Mouse (Mus musculus): ENCODE measurements around the gene Terb2.
"Not testable (repeated sequence)": the region's sequence is repeated elsewhere in the genome, so short reads cannot be mapped to it uniquely, and the experiment has no call there.

Terb2 gene

GRCm38 (mm10) chr2:122161542-122161941 is 24.5 kb upstream of the Terb2 start:
- peak; percentile 14 for DNase-seq (ENCODE audit: extremely low spot score)

DNA sequence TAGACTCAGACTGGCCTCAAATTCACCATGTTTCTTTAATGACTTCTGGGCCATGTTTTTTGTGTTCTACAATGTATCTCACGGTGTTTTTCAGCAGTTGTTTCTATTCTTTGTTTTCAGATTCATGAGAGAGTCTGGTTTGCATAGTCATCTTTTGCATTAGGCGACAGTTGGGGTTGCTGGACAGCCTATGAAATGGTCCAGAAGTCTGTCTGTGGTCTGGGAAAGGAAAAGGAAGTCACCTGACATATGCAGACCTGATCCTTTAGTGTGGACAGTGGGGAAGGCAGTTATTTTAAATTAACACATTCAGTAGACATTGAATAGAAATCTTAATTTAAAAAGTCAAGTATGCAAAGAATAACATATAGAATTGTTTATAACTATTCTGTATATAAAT is 23.5 kb upstream of the Terb2 start:
- DNase-seq (ENCODE audit: extremely low spot score) = no peak

- DNase-seq (ENCODE audit: extremely low spot score) = no peak
Measured at GRCm38 (mm10) chr2:122163430-122164195, 22.5 kb upstream of the Terb2 start.

- DNase-seq (ENCODE audit: extremely low spot score) = no peak
Measured at GRCm38 (mm10) chr2:122164293-122164692, 21.8 kb upstream of the Terb2 start.

GRCm38 (mm10) chr2:122171292-122171691 is 14.8 kb upstream of the Terb2 start:
- no peak for DNase-seq (ENCODE audit: extremely low spot score)

DNA sequence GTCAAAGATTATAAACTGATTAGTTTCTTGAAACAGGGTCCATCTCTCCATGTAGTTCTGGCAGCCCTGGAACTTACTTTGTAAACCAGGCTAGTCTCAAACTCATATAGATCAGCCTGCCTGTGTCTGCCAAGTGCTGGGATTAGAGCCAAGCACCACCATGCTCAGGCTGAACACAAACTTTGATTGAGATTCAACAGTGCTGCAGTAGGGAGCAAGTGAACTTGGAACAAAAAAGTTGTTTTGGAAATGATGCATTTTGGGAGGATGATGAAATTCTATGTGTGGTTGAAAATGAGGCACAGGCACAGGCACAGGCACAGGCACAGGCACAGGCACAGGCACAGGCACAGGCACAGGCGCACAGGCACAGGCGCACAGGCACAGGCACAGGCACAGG is 13.9 kb upstream of the Terb2 start:
- DNase-seq (ENCODE audit: extremely low spot score) = no peak

GRCm38 (mm10) chr2:122180051-122180822 is 5.8 kb upstream of the Terb2 start:
- no peak for DNase-seq (ENCODE audit: extremely low spot score)

DNA sequence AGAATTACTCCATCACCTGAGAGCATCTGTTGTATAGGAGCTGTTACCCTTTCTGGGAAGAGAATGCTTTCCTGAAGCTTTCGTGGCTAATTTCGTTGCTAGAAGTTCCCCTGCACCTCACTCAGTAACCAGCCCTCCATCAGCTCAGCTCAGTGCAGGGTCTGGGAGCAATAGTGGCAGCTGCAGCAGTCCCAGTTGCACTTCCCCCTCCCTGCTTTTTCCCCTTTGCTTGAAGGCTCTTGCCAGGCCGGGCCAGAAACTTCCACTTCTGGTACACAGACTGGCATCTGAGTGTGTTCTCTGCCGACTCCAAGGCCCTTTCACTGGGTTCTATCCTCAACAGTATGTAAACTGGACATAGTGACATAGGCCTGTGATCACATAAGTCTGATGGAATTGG is 986 bp upstream of the Terb2 start:
- no peak for DNase-seq (ENCODE audit: extremely low spot score)

DNA sequence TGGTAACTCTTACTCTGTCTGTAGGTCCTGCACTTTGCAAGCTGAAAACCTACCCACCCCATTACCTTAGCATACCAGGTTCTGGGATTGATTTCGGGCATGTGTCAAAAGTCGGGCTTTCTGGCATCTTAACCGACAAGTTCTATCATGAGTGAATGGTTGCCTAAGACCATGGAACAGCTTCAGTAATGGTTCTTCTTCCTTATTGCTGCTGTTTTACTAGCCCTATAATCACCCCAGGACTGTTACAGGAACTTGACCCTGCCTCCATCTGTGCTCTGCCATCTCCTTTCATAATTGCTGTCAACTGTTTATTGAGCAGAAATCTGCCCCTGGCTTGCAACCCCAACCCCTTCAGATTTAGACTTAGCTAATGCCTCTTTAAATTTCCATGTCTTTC is 679 bp downstream of the Terb2 start:
- no peak for DNase-seq (ENCODE audit: extremely low spot score)

- DNase-seq (ENCODE audit: extremely low spot score) = no peak
Measured at GRCm38 (mm10) chr2:122191849-122192248, 5.8 kb downstream of the Terb2 start.

GRCm38 (mm10) chr2:122194509-122194929 is 8.4 kb downstream of the Terb2 start:
- DNase-seq (ENCODE audit: extremely low spot score) = peak; percentile 9

DNA sequence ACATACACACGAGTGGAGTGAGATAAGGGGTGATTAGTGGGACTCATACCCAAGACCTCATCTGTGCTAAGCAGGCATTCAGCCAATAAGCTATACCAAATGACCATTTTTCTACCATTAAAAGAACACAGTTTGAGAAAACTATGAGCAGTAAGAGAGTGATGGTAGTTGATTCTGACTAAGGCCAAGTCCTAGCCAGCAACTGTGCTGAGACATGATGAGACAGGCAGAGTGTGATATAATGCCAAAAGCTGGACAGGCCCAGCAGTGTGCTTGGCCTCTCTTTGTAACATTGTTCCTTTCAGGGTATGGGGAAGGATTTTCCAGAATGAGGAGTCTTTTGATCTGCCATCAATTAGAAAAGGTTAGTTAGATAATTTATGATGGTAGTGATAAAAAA is 15.4 kb downstream of the Terb2 start:
- DNase-seq (ENCODE audit: extremely low spot score) = no peak

DNA sequence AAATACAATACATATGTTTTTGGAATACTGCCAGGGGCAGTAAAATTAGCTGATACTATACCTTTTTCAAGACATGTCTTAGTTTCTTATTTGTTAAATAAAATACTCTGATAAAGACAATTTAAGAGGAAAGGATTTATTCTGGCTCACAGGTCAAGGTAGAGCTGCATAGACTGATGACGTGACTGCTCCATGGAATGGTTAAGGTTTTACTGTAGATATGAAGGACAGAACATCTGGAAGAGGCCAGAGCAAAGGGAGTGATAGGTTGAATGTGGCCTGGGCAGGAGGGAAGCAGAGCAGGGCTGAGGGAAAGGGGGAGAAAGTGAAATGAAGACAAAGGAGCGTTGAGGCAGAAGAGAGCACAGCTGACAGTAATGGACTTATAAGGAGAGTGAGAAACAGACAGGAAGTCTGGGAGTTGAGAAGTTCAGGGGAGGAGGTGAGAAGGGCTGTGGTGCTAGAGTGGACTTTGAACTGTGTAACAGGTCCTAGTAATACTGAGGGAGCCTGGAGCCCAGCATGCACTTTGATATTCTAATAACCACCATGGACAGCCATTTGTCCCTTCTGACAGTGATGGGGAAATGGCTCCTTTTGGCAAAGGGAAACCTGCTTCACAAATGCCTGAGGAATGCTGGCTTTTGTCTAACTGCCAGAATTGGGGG is 20.5 kb downstream of the Terb2 start:
- DNase-seq (ENCODE audit: extremely low spot score) = no peak

DNA sequence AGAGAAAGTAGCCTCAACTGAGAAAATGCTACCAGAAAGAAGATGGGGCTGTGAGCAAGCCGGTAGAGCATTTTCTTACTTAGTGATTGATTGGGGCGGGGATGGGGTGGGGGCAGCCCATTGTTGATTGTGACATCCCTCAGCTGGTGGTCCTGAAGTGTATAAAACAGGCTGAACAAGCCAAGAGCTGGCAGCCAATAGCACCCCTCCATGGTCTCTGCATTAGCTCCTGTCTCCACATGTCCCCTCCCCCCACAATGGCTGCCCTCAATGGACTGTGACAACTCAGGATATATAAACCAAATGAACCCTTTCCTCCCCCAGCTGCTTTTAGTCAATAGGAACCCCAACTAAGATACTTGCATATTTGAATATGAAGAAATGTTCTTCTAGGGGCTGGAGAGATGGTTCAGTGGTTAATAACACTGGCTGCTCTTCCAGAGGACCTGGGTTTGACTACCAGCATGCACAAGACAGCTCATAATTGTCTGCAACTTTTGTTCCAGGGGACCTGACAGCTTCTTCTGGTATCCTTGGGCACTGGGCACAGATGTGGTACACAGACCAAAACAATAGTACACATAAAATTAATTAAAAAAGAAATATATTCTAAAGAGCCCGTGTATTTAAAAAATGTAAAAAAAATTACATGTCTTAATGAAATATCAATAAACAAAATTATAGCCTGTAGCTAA is 24.6 kb downstream of the Terb2 start:
- DNase-seq (ENCODE audit: extremely low spot score) = peak; percentile 29

DNA sequence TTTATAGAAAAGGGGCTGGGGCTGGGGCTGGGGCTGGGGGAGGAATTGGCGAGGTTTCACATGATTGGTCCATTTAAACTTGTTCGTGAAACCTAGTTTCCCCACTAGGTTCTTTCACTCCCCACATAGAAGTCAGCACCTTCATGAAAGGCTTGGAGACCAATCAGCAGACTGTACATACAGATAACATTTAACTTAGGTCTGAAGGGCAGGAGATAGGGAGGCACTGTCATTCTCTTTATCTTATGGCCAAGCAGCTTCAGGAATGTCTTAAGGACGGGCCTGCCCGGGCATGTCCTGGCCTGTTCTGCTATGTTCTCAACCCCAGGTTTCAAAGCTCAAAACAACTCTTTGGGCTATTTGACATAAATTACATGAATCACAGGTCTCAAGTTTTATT is 31.0 kb downstream of the Terb2 start:
- DNase-seq (ENCODE audit: extremely low spot score) = not testable (repeated sequence)

DNA sequence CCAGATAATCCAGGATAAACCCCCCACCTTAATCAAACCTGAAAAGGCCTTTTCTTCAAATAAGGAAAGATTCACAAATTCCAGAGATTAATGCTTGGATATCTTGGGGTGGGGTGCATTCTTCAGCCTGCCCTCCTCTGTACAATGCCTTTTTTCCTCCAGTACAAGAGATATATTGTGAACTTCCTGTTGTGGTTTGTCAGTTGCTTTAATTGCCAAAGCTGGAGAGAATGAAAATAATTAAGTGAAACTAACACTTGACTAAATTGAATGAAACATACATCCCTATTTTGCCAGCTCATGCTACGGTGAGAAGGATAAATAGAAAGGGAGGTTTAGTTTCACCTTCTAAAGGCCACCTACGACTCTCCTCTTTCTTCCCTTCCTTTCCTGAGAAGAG is 32.2 kb downstream of the Terb2 start:
- DNase-seq (ENCODE audit: extremely low spot score) = no peak

DNA sequence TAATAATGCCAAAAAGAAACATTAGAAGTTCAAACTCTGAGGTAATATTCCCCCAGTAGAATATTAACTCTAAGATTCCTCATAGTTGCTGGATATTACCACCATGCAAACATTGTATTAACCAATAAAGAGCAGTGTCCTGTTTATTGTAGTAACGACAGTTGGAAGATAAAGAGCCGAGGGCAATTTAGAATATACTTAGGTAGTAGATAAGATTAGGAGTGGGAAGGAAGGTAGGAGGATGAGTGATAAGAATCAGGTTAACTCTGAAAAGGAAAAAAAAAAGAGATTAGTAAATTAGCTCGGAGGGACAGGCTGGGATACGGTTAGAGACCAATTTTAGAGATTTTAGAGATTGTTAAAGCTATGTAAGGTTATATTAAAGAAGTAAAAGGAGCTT is 35.3 kb downstream of the Terb2 start:
- DNase-seq (ENCODE audit: extremely low spot score) = no peak

GRCm38 (mm10) chr2:122221798-122222197 is 35.7 kb downstream of the Terb2 start:
- no peak for DNase-seq (ENCODE audit: extremely low spot score)

GRCm38 (mm10) chr2:122222272-122222671 is 36.2 kb downstream of the Terb2 start:
- no peak for DNase-seq (ENCODE audit: extremely low spot score)

DNA sequence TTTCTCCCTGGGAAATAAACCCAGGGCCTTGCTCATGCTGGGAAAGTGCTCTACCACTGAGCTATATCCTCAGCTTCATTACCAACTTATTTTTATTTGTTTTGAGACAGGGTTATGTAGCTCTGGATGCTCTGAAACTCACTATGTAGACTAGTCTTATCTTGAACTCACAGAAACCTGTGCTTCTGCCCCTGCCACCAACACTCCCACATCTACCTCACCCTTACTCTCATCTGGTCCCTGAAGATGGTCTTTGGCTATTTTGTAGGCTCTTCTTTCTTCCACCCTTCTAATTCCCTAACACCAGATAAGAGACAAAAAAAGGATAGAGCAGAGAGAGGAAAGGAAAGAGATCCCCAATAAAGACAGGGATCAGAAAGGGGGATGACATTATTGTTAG is 37.6 kb downstream of the Terb2 start:
- no peak for DNase-seq (ENCODE audit: extremely low spot score)

DNA sequence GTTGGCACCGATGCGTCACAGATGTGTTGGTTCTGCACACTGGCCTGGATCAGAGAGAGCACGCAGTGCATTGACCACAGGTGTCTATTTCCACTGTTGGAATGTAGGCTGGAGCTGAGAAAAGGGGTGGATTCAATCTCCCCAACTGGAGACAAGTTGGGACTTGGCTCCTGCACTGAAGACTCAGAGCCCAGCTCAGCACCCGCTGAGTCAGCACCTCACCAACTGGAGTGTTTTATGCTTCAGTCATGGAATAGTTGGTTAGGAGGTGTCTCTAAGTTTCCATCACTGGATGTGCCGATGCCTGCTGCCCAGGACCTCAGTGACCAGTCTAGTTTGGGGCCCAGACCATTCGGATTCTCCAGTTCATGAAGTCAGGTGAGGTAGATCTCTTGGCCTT is 44.3 kb downstream of the Terb2 start:
- no peak for DNase-seq (ENCODE audit: extremely low spot score)

- DNase-seq (ENCODE audit: extremely low spot score) = no peak
Measured at GRCm38 (mm10) chr2:122231616-122232015, 45.5 kb downstream of the Terb2 start.

Measured in embryo, embryonic 9.5 days (tissue).